Mouse (Mus musculus): Measurements from ENCODE around the gene Hmgn2. TPM values are rescaled to one million over a fixed set of nuclear protein-coding genes. Genes with fewer than 3 reads are reported as not detected.

Hmgn2 gene
- 100 to 1,000 TPM; 466 to 483 TPM for polyA plus RNA-seq (2017; shearing (Covaris generic))

GRCm38 (mm10) chr4:133968150-133968921 is at the start of gene Hmgn2:
Hmgn2 (minus strand) TSS chr4:133968650.

GRCm38 (mm10) chr4:134000466-134001438 is 32.3 kb upstream of the Hmgn2 start, which contains the start of gene Dhdds:
Dhdds (minus strand) TSS chr4:134000918.

Other genes with a start within 250 kb of the Hmgn2 start
- gene Arid1a, start 211.9 kb downstream of the Hmgn2 start, polyA plus RNA-seq (2017; shearing (Covaris generic)), result 10 to 100 TPM; 32.1 to 44.6 TPM
- gene Rps6ka1, start 80.9 kb downstream of the Hmgn2 start, polyA plus RNA-seq (2017; shearing (Covaris generic)), result 100 to 1,000 TPM; 146 to 395 TPM
- gene Dhdds, start 32.3 kb upstream of the Hmgn2 start, polyA plus RNA-seq (2017; shearing (Covaris generic)), result 10 to 100 TPM; 26.9 to 27.6 TPM
- gene Lin28a, start 50.2 kb upstream of the Hmgn2 start, polyA plus RNA-seq (2017; shearing (Covaris generic)), result not detected
- 1 to 10 TPM; 1.4 to 1.9 TPM for gene Zfp683, start 85.2 kb upstream of the Hmgn2 start, polyA plus RNA-seq (2017; shearing (Covaris generic))
- gene Crybg2, start 92.2 kb upstream of the Hmgn2 start, polyA plus RNA-seq (2017; shearing (Covaris generic)), result 10 to 100 TPM; 18.4 to 30.3 TPM
- gene Cd52, start 126.4 kb upstream of the Hmgn2 start, polyA plus RNA-seq (2017; shearing (Covaris generic)), result 1,000 to 10,000 TPM; 3,692 to 4,204 TPM
- 10 to 100 TPM; 49.3 to 59.8 TPM for gene Ubxn11, start 133.9 kb upstream of the Hmgn2 start, polyA plus RNA-seq (2017; shearing (Covaris generic))
- 1,000 to 10,000 TPM; 1,591 to 1,837 TPM for gene Sh3bgrl3, start 160.1 kb upstream of the Hmgn2 start, polyA plus RNA-seq (2017; shearing (Covaris generic))
- 10 to 100 TPM; 56.4 to 68.4 TPM for gene Cep85, start 218.5 kb upstream of the Hmgn2 start, polyA plus RNA-seq (2017; shearing (Covaris generic))
- gene Gm7534, start 234.4 kb upstream of the Hmgn2 start, polyA plus RNA-seq (2017; shearing (Covaris generic)), result not detected

Data from activated CD4-positive, CD25-positive, alpha-beta regulatory T cell (primary cell).